Mouse (Mus musculus) ES-E14 (cell line): ENCODE measurements around the gene Cpn2.

Experiments used
- CHD2 ChIP-seq: IDR thresholded peaks from 2 replicates; pipeline ENCODE4 v1.6.1; 2014; ENCODE audit warnings: mild to moderate bottlenecking, low read depth, low read length, inconsistent platforms
- HCFC1 ChIP-seq: IDR thresholded peaks from 2 replicates; pipeline ENCODE4 v1.6.1; 2012; ENCODE audit warnings: low read length, inconsistent platforms, borderline replicate concordance; ENCODE audit not compliant: insufficient read depth
- MAFK ChIP-seq: IDR thresholded peaks from 2 replicates; pipeline ENCODE4 v1.6.1; 2014; ENCODE audit warnings: mild to moderate bottlenecking, low read depth, low read length, inconsistent platforms; ENCODE audit not compliant: insufficient read depth
- ZC3H11A ChIP-seq: IDR thresholded peaks from 2 replicates; pipeline ENCODE4 v1.6.1; 2012; ENCODE audit warnings: low read depth, mild to moderate bottlenecking, inconsistent platforms, low read length, borderline replicate concordance
- ZNF384 ChIP-seq: IDR thresholded peaks from 2 replicates; pipeline ENCODE4 v1.6.1; 2012; ENCODE audit warnings: low read depth, low read length, inconsistent platforms

- TF ChIP-seq ZC3H11A (no peak), CHD2 (no peak), ZNF384 (no peak), MAFK (no peak), HCFC1 (no peak)
These were observed 40.8 kb upstream of the Cpn2 start for GRCm38 (mm10) chr16:30307961-30308615.
